Mouse (Mus musculus): ENCODE measurements around the gene Rxfp3. TPM values are rescaled to one million over a fixed set of nuclear protein-coding genes. Genes with fewer than 3 reads are reported as not detected.

The Rxfp3 gene
- polyA plus RNA-seq, 1 experiment from 2014 or later, result 1.3 TPM

Other genes with a start within 250 kb of the Rxfp3 start
- 18.5 and 26.0 TPM in 2 replicates for gene C1qtnf3, start 85.7 kb downstream of the Rxfp3 start, polyA plus RNA-seq (2016; fragmentation: Nextera tagmentation; extraction: Ambion mirVana)
- 10.2 and 11.9 TPM in 2 replicates for gene Amacr, start 56.2 kb downstream of the Rxfp3 start, polyA plus RNA-seq (2016; fragmentation: Nextera tagmentation; extraction: Ambion mirVana)
- 0.20 and 0.34 TPM in 2 replicates for gene Slc45a2, start 37.3 kb downstream of the Rxfp3 start, polyA plus RNA-seq (2016; fragmentation: Nextera tagmentation; extraction: Ambion mirVana)
- 3.2 and 3.5 TPM in 2 replicates for gene Adamts12, start 26.8 kb upstream of the Rxfp3 start, polyA plus RNA-seq (2016; fragmentation: Nextera tagmentation; extraction: Ambion mirVana)

Data from hindbrain, embryonic 12.5 days (tissue).